Mouse (Mus musculus) spleen, adult 2 months (tissue): ENCODE measurements around the gene Cdh5. TPM values are rescaled to one million over a fixed set of nuclear protein-coding genes. Genes with fewer than 3 reads are reported as not detected.
A peak's percentile ranks its signal among the peaks of the same experiment; 100 is the strongest.

ENCODE experiments used
- DNase-seq, 2 experiments: peaks; one replicate each; pipeline versions ENCODE4 v3.0.0 to v3.0.0-alpha.2; 2012 to 2021; ENCODE audit warnings: low spot score in 2 of 2, low read depth in 1 of 2
- H3K27ac ChIP-seq: fragments of 200-500 bp; 2 replicates; pipeline ENCODE4 v1.5.1; 2012; ENCODE audit warnings: low read length, inconsistent platforms; ENCODE audit not compliant: insufficient read depth
- H3K27me3 ChIP-seq: fragments of 200-500 bp; 2 replicates; pipeline ENCODE4 v1.6.1; 2012; ENCODE audit warnings: mild to moderate bottlenecking, moderate library complexity, low read length, inconsistent platforms; ENCODE audit not compliant: control insufficient read depth, insufficient read depth
- H3K36me3 ChIP-seq: fragments of 200-500 bp; 2 replicates; pipeline ENCODE4 v1.6.1; 2012; ENCODE audit warnings: mild to moderate bottlenecking, low read length, inconsistent platforms; ENCODE audit not compliant: control insufficient read depth, insufficient read depth
- H3K4me1 ChIP-seq: fragments of 200-500 bp; 2 replicates; pipeline ENCODE4 v1.6.1; 2011; ENCODE audit warnings: inconsistent platforms; ENCODE audit not compliant: control insufficient read depth, insufficient read depth, insufficient read length
- H3K4me3 ChIP-seq: fragments of 200-500 bp; 2 replicates; pipeline ENCODE4 v1.5.1; 2011; ENCODE audit warnings: mild to moderate bottlenecking, inconsistent platforms; ENCODE audit not compliant: insufficient read depth, insufficient read length; ENCODE audit errors: extremely low read depth
- CTCF ChIP-seq: fragments of 200-500 bp; IDR thresholded peaks from 2 replicates; pipeline ENCODE4 v1.5.1; 2011; ENCODE audit warnings: mild to moderate bottlenecking, inconsistent platforms; ENCODE audit not compliant: insufficient read depth, insufficient read length, insufficient replicate concordance; ENCODE audit errors: extremely low read depth
- POLR2A ChIP-seq: fragments of 200-500 bp; IDR thresholded peaks from 2 replicates; pipeline ENCODE4 v1.6.1; 2011; ENCODE audit warnings: low read depth, low read length, inconsistent platforms
- WGBS: fragments of 180-500 bp; shearing (Covaris S2); methylation state at CpG from one replicate; pipeline ENCODE4 v1.1.7; 2018; 5-methylcytosine and 5-hydroxymethylcytosine counted together
- polyA plus RNA-seq: library from polyadenylated mRNA; depleted of rRNA; stranded (reverse); fragments of >200 nt; gene quantifications from 2 replicates; pipeline ENCODE4 v1.2.3, GENCODE M21; 2012

Gene Cdh5
- polyA plus RNA-seq, 1 experiment = 23.3 TPM

DNA sequence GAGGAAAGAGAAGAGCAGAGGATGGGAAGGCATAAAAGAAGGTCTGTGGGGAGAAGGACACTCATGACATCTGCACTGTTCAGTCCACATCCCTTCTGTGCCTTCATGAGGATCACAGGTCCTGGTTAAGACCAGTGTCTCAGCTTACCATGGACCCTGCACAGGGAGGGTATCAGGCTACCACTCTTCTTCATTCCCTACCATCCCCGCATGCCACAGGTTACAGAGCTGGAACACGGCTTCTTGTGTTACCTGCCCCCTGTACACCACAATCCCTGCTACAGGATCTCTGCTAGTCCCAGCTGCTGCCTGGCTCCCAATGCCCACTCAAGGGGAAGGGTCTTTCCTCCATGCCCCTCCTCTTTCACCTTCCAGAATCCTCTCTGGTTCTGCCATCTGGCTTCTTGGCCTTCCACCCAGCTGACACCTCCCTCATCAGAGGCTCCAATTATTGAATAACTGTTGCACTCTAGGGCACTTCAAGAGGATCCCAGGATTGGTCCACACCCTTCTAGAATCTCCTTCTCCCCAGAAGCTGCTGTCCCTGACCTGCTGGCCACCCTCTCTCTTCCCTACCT is 21.7 kb downstream of the Cdh5 start:
- WGBS = 93% methylated on average over 2 of the region's 2 CpGs
- Histone ChIP-seq H3K36me3 (no peaks in the 10 kb centered on the region), H3K4me1 (peaks cover 21% of the 10 kb centered on the region; the same call in 1 of the 2 replicates), H3K4me3 (no peak overlapping the region), H3K27ac (no peak overlapping the region), H3K27me3 (no peaks in the 10 kb centered on the region)
- DNase-seq = no peak
- no peak for TF ChIP-seq CTCF
- TF ChIP-seq POLR2A = no peak

DNA sequence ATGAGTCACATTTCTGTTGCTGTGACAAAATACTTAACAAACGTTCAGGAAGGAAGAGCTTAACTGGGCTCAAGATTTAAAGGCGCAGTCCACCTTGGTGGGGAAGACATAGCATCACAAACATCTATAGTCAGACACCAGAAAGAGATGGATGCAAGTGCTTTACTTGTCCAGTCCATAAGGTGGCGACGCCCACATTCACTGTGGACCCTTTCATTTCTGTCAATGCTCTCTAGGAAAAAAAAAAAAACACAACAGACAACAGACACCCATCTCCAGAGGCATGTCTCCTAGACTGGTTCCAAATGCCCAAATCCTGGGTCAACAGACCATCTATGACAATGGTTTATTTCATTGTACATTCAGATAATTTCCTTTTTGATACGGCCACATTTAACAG is 23.1 kb downstream of the Cdh5 start:
- Histone ChIP-seq H3K36me3 (no peaks in the 10 kb centered on the region), H3K4me1 (peaks cover 25% of the 10 kb centered on the region; the same call in 1 of the 2 replicates), H3K27me3 (no peaks in the 10 kb centered on the region), H3K4me3 (no peak overlapping the region), H3K27ac (no peak overlapping the region)
- WGBS = 65% methylated on average over 5 of the region's 5 CpGs
- TF ChIP-seq POLR2A = no peak
- TF ChIP-seq CTCF = no peak
- DNase-seq = no peak

GRCm38 (mm10) chr8:104127160-104127883 is 25.9 kb downstream of the Cdh5 start:
- Histone ChIP-seq H3K36me3 (no peaks in the 10 kb centered on the region), H3K4me1 (peaks cover 26% of the 10 kb centered on the region; the same call in 1 of the 2 replicates), H3K27me3 (no peaks in the 10 kb centered on the region), H3K4me3 (no peak overlapping the region), H3K27ac (peak overlapping the region; percentile 77; the same call in 1 of the 2 replicates)
- TF ChIP-seq POLR2A = no peak
- no peak for TF ChIP-seq CTCF
- peak; percentile 32 to 53 for DNase-seq
- WGBS = 43% methylated on average over 4 of the region's 4 CpGs

- no peak for DNase-seq
- TF ChIP-seq CTCF = no peak
- no peak for TF ChIP-seq POLR2A
- no peak overlapping the region for H3K27ac ChIP-seq
- no peaks in the 10 kb centered on the region for H3K36me3 ChIP-seq
- H3K4me1 ChIP-seq = peaks cover 18% of the 10 kb centered on the region; the same call in 1 of the 2 replicates
- H3K4me3 ChIP-seq = no peak overlapping the region
- WGBS = 95% methylated on average over 9 of the region's 9 CpGs
- H3K27me3 ChIP-seq = no peaks in the 10 kb centered on the region
These were observed 29.5 kb downstream of the Cdh5 start for GRCm38 (mm10) chr8:104130916-104131315.

- H3K36me3 ChIP-seq = no peaks in the 10 kb centered on the region
- H3K27me3 ChIP-seq = no peaks in the 10 kb centered on the region
- H3K4me3 ChIP-seq = no peak overlapping the region
- no peak for TF ChIP-seq POLR2A
- no peak for TF ChIP-seq CTCF
- no peak for DNase-seq
- WGBS = 34% methylated on average over 7 of the region's 7 CpGs
- no peak overlapping the region for H3K27ac ChIP-seq
- H3K4me1 ChIP-seq = peaks cover 12% of the 10 kb centered on the region; the same call in 1 of the 2 replicates
These were observed 30.1 kb downstream of the Cdh5 start for GRCm38 (mm10) chr8:104131414-104131975.

GRCm38 (mm10) chr8:104134521-104134920 is 33.1 kb downstream of the Cdh5 start:
- Histone ChIP-seq H3K36me3 (no peaks in the 10 kb centered on the region), H3K27me3 (no peaks in the 10 kb centered on the region), H3K27ac (no peak overlapping the region), H3K4me3 (no peak overlapping the region), H3K4me1 (peaks cover under 1% of the 10 kb centered on the region; the same call in 1 of the 2 replicates)
- TF ChIP-seq POLR2A (no peak), CTCF (no peak)
- WGBS = 89% methylated on average over 8 of the region's 8 CpGs
- DNase-seq = no peak

- Histone ChIP-seq H3K36me3 (no peaks in the 10 kb centered on the region), H3K27me3 (no peaks in the 10 kb centered on the region), H3K4me3 (no peak overlapping the region), H3K4me1 (no peaks in the 10 kb centered on the region; the same call in 1 of the 2 replicates), H3K27ac (no peak overlapping the region)
- WGBS = 71% methylated on average over 3 of the region's 3 CpGs
- no peak for DNase-seq
- no peak for TF ChIP-seq CTCF
- TF ChIP-seq POLR2A = no peak
These were observed 34.9 kb downstream of the Cdh5 start for GRCm38 (mm10) chr8:104136277-104136676.
